Mouse (Mus musculus): ENCODE results near the gene Cib4. TPM values are rescaled to one million over a fixed set of nuclear protein-coding genes. Genes with fewer than 3 reads are reported as not detected.

Gene Cib4
- polyA plus RNA-seq, 1 experiment from 2014 or later = 0.29 TPM

DNA sequence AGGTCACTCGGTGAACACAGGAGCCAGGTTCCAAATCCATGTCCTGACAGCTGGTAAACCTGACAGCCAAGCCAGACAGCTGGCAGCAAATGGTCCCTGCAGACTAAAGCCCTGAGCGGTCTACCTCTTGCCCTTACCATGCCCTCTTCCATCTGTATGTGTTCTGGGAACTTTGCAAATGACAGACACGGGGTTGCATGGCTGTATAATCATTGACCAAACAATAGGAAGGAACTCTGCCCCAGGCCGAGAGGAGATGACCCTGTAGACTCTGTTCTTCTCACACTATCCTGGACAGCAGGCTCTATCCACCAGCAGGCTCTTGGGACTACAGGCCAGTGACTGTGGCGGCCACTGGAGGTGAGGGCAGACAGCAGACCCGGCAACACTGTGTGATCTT is 11.0 kb downstream of the Cib4 start:
- Histone ChIP-seq H3K27me3 (no peaks in the 10 kb centered on the region), H3K9ac (no peak overlapping the region), H3K36me3 (no peaks in the 10 kb centered on the region), H3K4me3 (replicated peaks) (no peak overlapping the region), H3K9me3 (replicated peaks) (no peaks in the 10 kb centered on the region), H3K27ac (replicated peaks) (no peak overlapping the region), H3K4me1 (no peaks in the 10 kb centered on the region), H3K4me2 (replicated peaks) (no peak overlapping the region)
- 75% methylated on average over 6 of the region's 6 CpGs for WGBS
- ATAC-seq (ENCODE audit: insufficient number of reproducible peaks, low FRiP score, low TSS enrichment, low read depth) = no peak

DNA sequence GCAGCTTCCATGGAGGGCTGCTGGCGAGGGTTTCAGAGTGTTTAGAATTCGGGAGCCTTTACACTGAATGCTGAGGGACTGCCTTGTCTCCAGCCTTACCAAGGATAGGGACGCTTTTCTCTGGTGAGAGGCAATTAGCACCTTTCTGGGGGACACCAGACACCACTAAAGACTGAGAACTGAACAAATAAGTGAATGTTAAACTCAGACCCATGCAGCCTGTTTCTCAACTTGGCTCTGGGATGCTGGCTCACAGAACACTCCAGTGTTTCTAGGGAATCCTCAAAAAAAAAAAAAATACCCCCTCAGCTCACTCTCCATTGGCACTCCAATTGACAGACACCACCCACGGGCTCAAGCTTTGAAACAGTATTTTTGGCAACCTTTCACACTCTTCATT is 16.7 kb downstream of the Cib4 start:
- ATAC-seq (ENCODE audit: insufficient number of reproducible peaks, low FRiP score, low TSS enrichment, low read depth) = no peak

DNA sequence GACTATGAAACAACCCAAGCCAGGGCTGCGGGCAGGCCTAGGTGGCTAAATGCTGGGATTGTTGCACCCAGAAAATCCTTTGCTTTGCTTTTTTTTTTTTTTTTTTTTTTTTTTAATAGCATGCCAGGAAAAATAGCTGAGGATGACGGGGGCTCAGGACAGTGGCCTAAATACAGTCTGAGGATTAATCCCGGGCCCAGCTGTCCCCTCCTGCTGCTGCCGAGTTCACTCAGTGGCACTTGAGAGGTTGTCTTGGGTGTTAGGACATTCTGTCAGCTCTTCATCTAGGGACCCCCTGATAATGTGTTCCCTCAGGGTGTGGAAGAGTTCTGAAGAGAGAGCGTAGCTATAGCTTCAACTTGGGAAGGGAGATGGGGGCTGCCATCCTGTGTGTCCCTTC is 18.5 kb downstream of the Cib4 start:
- no peaks in the 10 kb centered on the region for H3K27me3 ChIP-seq
- WGBS = 70% methylated on average over 5 of the region's 5 CpGs
- no peak overlapping the region for H3K4me3 ChIP-seq (replicated peaks)
- H3K4me1 ChIP-seq = peaks cover 7% of the 10 kb centered on the region
- no peaks in the 10 kb centered on the region for H3K36me3 ChIP-seq
- no peak overlapping the region for H3K9ac ChIP-seq
- H3K4me2 ChIP-seq (replicated peaks) = no peak overlapping the region
- ATAC-seq (ENCODE audit: insufficient number of reproducible peaks, low FRiP score, low TSS enrichment, low read depth) = no peak
- H3K27ac ChIP-seq (replicated peaks) = no peak overlapping the region
- no peaks in the 10 kb centered on the region for H3K9me3 ChIP-seq (replicated peaks)

More for the DNA sequence above, 16.7 kb downstream of the Cib4 start:
- H3K9ac ChIP-seq = no peak overlapping the region
- peaks cover 7% of the 10 kb centered on the region for H3K4me1 ChIP-seq
- no peaks in the 10 kb centered on the region for H3K27me3 ChIP-seq
- no peak overlapping the region for H3K4me3 ChIP-seq (replicated peaks)
- whole genome bisulfite sequencing = 28% methylated on average over 4 of the region's 4 CpGs
- H3K9me3 ChIP-seq (replicated peaks) = no peaks in the 10 kb centered on the region
- no peak overlapping the region for H3K4me2 ChIP-seq (replicated peaks)
- no peak overlapping the region for H3K27ac ChIP-seq (replicated peaks)
- no peaks in the 10 kb centered on the region for H3K36me3 ChIP-seq

DNA sequence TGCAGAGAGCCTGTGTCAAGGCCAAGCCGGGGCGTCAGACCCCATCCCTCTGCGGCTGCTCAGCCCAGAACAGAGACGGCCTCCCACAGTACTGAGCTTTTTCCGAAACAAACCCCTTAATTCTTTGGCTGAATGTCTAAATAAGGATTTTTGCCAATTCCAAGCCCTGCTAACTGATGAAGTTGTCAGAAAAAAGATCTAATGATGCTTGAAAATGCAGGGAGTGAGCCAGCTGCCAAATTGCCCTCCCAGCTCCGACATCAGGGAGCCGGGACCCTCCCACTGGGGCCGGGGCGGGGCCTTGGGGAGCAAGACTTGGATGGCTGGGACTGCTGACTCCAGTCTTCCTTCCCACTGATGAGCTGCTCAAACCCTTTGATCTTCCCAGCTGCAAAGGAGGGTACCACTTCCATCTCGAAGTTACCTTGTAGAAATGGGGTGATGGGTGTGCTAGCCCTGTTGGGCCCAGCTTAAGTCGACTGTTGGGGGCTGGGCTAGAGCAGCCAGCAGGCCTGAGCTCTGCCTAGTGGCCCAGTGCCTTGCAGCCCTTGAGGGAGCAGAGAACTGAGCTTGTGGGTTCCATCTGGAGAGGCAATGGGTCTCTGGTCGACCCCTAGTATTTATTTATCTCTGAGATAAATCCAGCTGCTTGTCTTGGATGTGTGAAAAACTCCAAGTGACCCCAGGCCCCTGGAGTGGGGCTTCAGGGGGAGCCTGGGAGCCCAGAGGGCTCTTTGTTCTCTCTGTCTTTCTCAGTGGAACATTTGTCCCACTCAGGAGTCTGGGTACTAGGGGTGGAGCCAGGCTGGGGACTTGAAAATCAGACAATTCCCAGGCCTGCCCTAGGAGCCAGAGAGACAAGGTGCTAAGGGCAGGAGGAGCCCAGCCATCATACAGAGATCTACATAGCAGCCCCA is 19.5 kb downstream of the Cib4 start:
- H3K4me1 ChIP-seq = peaks cover 7% of the 10 kb centered on the region
- H3K4me2 ChIP-seq (replicated peaks) = no peak overlapping the region
- H3K27me3 ChIP-seq = no peaks in the 10 kb centered on the region
- 32% methylated on average over 12 of the region's 12 CpGs for WGBS
- no peaks in the 10 kb centered on the region for H3K9me3 ChIP-seq (replicated peaks)
- H3K9ac ChIP-seq = no peak overlapping the region
- no peak overlapping the region for H3K27ac ChIP-seq (replicated peaks)
- ATAC-seq (ENCODE audit: insufficient number of reproducible peaks, low FRiP score, low TSS enrichment, low read depth) = no peak
- no peak overlapping the region for H3K4me3 ChIP-seq (replicated peaks)
- H3K36me3 ChIP-seq = no peaks in the 10 kb centered on the region

DNA sequence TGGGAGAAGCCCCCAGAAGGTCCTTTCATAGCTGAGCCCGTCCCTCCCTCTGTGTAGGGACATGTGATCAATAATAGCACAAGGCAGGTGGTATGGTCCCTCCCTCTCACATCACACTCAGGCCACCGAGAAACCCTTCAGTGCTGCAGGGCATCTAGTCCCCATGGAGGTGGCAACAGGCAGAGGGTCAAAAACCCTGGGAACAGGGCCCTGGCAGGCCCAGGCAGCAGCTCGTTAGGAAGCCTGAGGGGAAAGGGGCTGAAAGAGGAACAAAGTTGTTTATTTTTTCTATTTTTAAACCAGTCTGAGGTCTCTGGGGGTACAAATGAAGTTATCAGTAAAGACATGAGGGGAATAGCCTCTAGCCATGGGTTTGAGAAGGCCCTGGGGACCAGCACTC is 21.4 kb downstream of the Cib4 start:
- H3K4me3 ChIP-seq (replicated peaks) = no peak overlapping the region
- 30% methylated on average over 3 of the region's 3 CpGs for WGBS
- no peak overlapping the region for H3K27ac ChIP-seq (replicated peaks)
- H3K4me2 ChIP-seq (replicated peaks) = no peak overlapping the region
- no peaks in the 10 kb centered on the region for H3K36me3 ChIP-seq
- peaks cover 14% of the 10 kb centered on the region for H3K4me1 ChIP-seq
- no peak overlapping the region for H3K9ac ChIP-seq
- no peaks in the 10 kb centered on the region for H3K9me3 ChIP-seq (replicated peaks)
- no peaks in the 10 kb centered on the region for H3K27me3 ChIP-seq
- no peak for ATAC-seq (ENCODE audit: insufficient number of reproducible peaks, low FRiP score, low TSS enrichment, low read depth)

DNA sequence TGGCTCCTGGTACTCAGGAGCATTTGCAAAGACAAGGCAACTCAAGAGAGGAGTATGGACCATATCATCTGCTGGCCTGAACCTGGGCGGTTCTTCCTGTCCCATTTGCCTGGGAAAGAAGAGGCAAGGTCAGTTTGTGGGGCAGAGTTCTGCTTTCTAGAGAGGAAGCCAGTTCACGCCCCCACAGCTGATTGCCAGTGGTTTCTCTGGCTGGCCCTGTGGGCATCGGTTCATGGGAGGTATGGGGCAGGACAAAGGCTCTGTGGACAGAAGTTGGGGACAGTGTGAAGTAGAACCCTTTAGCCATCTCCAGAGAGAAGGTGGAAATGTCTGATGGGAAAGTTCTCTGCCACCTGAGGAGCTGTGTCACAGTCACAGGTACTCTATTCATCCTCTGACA is 22.5 kb downstream of the Cib4 start:
- Histone ChIP-seq H3K27me3 (no peaks in the 10 kb centered on the region), H3K9ac (no peak overlapping the region), H3K4me2 (replicated peaks) (no peak overlapping the region), H3K4me3 (replicated peaks) (no peak overlapping the region), H3K4me1 (peaks cover 21% of the 10 kb centered on the region), H3K9me3 (replicated peaks) (no peaks in the 10 kb centered on the region), H3K36me3 (no peaks in the 10 kb centered on the region), H3K27ac (replicated peaks) (no peak overlapping the region)
- no peak for ATAC-seq (ENCODE audit: insufficient number of reproducible peaks, low FRiP score, low TSS enrichment, low read depth)
- WGBS = 69% methylated on average over 3 of the region's 3 CpGs

DNA sequence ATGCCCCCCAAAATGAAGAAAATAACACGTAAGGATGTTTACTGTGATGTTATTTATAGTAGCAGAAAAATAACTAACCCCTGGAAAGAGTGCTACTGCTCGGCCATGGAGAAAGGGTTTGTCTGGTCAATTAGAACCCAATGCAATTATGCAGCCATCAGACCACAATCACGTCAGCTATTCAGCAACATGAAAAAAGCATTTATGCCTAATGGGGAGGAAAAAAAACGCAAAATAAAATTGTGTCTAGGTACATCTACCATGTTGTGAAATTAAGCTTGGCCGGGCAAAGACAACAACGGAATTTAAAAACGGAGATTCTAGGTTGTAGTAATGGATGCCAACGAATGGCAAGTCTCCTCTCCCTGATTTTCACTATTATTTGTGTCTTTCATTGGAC is 23.2 kb downstream of the Cib4 start:
- no peaks in the 10 kb centered on the region for H3K27me3 ChIP-seq
- H3K4me2 ChIP-seq (replicated peaks) = no peak overlapping the region
- ATAC-seq (ENCODE audit: insufficient number of reproducible peaks, low FRiP score, low TSS enrichment, low read depth) = no peak
- 79% methylated on average over 8 of the region's 8 CpGs for WGBS
- H3K27ac ChIP-seq (replicated peaks) = no peak overlapping the region
- H3K9ac ChIP-seq = no peak overlapping the region
- H3K36me3 ChIP-seq = no peaks in the 10 kb centered on the region
- no peaks in the 10 kb centered on the region for H3K9me3 ChIP-seq (replicated peaks)
- H3K4me3 ChIP-seq (replicated peaks) = no peak overlapping the region
- H3K4me1 ChIP-seq = peaks cover 21% of the 10 kb centered on the region

DNA sequence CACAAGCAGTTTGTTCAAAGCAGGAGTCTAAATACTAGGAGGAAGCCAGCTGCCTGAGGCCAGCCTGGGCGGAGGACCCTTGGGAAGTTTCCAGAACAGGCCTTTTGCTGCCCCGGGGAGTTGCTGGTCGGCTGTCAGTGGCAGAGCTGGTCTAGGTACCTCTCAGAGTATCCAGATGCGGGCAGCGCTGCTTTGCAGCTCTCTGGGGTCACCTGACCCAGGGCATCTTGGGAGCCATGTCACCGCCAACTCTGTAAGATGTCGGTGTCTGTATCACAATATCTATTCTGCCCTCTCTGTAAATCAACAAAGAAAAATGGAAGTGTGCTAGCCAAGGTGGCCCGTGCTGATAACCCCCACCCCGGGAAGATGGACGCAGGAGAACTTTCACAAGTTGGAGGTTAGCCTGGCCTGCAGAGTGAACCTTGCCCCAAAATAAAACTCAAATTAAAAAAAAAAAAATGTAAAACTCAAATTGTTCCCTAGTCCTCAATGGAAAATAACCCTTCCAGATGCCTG is 25.4 kb downstream of the Cib4 start:
- whole genome bisulfite sequencing = 80% methylated on average over 10 of the region's 10 CpGs
- no peak overlapping the region for H3K9ac ChIP-seq
- H3K4me3 ChIP-seq (replicated peaks) = no peak overlapping the region
- H3K4me2 ChIP-seq (replicated peaks) = no peak overlapping the region
- no peaks in the 10 kb centered on the region for H3K36me3 ChIP-seq
- H3K9me3 ChIP-seq (replicated peaks) = no peaks in the 10 kb centered on the region
- no peak for ATAC-seq (ENCODE audit: insufficient number of reproducible peaks, low FRiP score, low TSS enrichment, low read depth)
- no peaks in the 10 kb centered on the region for H3K27me3 ChIP-seq
- no peak overlapping the region for H3K27ac ChIP-seq (replicated peaks)
- peaks cover 14% of the 10 kb centered on the region; the same call in 1 of the 2 replicates for H3K4me1 ChIP-seq

DNA sequence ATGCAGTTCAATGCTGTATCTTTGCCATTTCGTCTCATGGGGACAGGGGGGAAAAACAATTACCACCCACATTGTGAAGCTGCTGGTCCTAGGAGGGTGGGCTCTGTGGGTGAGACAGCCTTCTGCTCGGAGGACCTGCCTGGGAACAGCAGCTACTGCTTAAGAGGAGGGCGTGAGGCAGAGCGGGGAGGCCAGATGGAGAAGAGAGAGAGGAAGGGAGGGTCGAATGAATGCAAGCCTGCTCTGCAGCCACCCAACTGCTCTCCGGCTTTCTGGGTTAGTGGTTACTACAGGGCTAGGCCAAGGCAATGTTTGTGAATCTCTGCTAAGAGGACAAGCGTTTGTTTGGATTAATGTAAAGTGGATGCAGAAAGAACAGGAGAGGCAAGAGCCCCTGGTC is 26.1 kb downstream of the Cib4 start:
- Histone ChIP-seq H3K27ac (replicated peaks) (no peak overlapping the region), H3K27me3 (no peaks in the 10 kb centered on the region), H3K9me3 (replicated peaks) (no peaks in the 10 kb centered on the region), H3K4me2 (replicated peaks) (no peak overlapping the region), H3K9ac (no peak overlapping the region), H3K36me3 (no peaks in the 10 kb centered on the region), H3K4me3 (replicated peaks) (no peak overlapping the region), H3K4me1 (peaks cover 14% of the 10 kb centered on the region; the same call in 1 of the 2 replicates)
- no peak for ATAC-seq (ENCODE audit: insufficient number of reproducible peaks, low FRiP score, low TSS enrichment, low read depth)
- whole genome bisulfite sequencing = 32% methylated on average over 7 of the region's 7 CpGs

DNA sequence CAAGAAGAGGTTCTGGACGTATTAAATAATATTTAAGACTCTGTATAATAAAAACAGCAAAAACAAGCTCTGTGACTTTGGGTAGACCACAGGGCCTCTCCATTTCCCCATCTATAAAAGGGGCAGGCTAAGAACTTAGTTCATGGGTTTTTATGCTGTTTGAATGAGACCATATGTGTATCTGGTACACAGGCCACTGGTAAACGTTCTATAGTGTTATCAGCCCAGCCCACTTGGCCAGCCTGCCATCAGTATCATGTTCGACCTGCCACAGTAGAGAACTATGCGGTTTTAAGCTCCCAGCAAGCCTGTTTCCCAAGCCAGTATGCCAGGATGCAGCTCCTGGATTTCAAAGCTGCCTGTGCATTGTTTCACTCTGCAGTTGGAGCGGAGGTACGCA is 27.1 kb downstream of the Cib4 start:
- Histone ChIP-seq H3K4me3 (replicated peaks) (no peak overlapping the region), H3K36me3 (no peaks in the 10 kb centered on the region), H3K27ac (replicated peaks) (no peak overlapping the region), H3K4me1 (peaks cover 19% of the 10 kb centered on the region; the same call in 1 of the 2 replicates), H3K9ac (no peak overlapping the region), H3K4me2 (replicated peaks) (no peak overlapping the region), H3K27me3 (no peaks in the 10 kb centered on the region), H3K9me3 (replicated peaks) (no peaks in the 10 kb centered on the region)
- no peak for ATAC-seq (ENCODE audit: insufficient number of reproducible peaks, low FRiP score, low TSS enrichment, low read depth)
- WGBS = 58% methylated on average over 6 of the region's 6 CpGs

DNA sequence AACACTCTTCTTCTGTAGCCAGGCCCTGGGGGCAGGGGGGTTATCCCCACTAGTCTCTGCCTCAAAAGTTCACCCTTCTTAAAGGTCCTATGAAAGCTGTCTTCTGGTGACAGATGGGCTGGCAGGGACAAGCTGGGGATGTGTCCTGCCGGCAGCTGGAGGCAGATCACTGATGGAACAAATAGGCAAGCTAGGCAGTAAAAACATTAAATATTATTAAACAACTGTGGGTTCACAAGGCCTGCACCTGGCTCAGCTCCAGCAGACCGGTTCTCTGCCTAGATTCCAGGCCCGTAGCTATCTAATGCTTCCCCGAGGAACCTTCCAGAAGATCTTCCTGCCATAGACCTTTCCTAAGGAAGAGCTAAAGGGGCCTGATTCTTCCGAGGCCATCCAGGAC is 27.5 kb downstream of the Cib4 start:
- no peaks in the 10 kb centered on the region for H3K9me3 ChIP-seq (replicated peaks)
- no peak overlapping the region for H3K4me3 ChIP-seq (replicated peaks)
- H3K27me3 ChIP-seq = no peaks in the 10 kb centered on the region
- H3K4me2 ChIP-seq (replicated peaks) = no peak overlapping the region
- 52% methylated on average over 5 of the region's 5 CpGs for WGBS
- H3K27ac ChIP-seq (replicated peaks) = no peak overlapping the region
- no peak overlapping the region for H3K9ac ChIP-seq
- H3K36me3 ChIP-seq = no peaks in the 10 kb centered on the region
- H3K4me1 ChIP-seq = peaks cover 19% of the 10 kb centered on the region; the same call in 1 of the 2 replicates
- ATAC-seq (ENCODE audit: insufficient number of reproducible peaks, low FRiP score, low TSS enrichment, low read depth) = no peak

DNA sequence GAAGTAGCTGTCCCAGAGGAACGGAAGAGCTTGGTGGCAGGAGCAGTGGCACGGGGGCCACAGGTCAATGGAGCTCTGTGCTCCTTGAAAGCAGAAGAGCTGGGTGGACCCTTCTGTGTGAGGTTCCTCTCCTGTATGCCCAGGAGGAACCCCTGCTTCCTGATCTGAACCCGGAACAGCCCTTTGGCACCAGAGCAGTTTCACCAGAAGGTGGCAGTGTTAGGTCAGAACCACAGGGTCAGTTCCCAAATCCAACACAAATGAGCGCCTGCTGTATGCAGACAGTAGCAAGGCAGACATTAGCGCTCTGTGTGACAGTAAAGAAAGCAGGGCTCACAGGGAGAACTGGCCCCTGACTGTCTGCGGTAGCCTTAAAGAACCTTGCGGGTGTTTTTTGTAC is 29.3 kb downstream of the Cib4 start:
- H3K27ac ChIP-seq (replicated peaks) = no peak overlapping the region
- 55% methylated on average over 7 of the region's 7 CpGs for WGBS
- no peak overlapping the region for H3K4me3 ChIP-seq (replicated peaks)

More for the DNA sequence above, 29.3 kb downstream of the Cib4 start:
- Histone ChIP-seq H3K27me3 (no peaks in the 10 kb centered on the region), H3K9ac (no peak overlapping the region), H3K4me1 (peaks cover 19% of the 10 kb centered on the region; the same call in 1 of the 2 replicates), H3K36me3 (no peaks in the 10 kb centered on the region), H3K4me2 (replicated peaks) (no peak overlapping the region), H3K9me3 (replicated peaks) (no peaks in the 10 kb centered on the region)
- no peak for ATAC-seq (ENCODE audit: insufficient number of reproducible peaks, low FRiP score, low TSS enrichment, low read depth)
